Mouse (Mus musculus) liver, embryonic 14.5 days (tissue): ENCODE data around the gene Rbms1.

Experiments
- CTCF ChIP-seq: IDR thresholded peaks from 2 replicates; pipeline ENCODE4 v1.5.1; 2016; ENCODE audit warnings: antibody characterized with exemption, low read depth, control low read depth
- EP300 ChIP-seq: IDR thresholded peaks from 2 replicates; pipeline ENCODE4 v1.6.1; 2016; ENCODE audit warnings: antibody characterized with exemption, low read depth

DNA sequence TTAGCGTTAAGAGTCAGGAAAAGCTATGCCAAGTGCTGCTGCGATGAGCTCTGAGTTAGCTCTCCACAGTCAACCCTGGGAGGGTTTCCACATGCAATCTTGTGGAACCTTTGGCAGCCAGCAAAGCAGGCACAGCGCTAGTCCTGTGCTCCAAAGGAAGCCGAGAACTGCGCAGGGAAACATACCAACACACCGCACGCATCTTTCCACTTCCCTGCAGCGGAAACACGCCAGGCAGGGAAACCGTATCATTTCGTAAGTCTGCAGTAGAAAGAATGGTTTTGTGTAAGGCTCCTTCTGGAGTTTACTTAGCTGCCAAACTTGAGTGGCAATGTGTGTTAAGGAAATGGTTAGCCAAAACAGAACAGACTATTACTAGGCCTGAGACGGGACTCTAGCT is 150.0 kb downstream of the Rbms1 start:
- TF ChIP-seq CTCF: no peak
- TF ChIP-seq EP300: no peak
